Mouse (Mus musculus) ES-Bruce4 (cell line): Measurements from ENCODE around the gene Dcdc2c.

Experiments
- CTCF ChIP-seq: IDR thresholded peaks from one replicate; pipeline ENCODE4 v1.8.1; 2011; ENCODE audit warnings: low read depth, low read length
- POLR2A ChIP-seq: IDR thresholded peaks from one replicate; pipeline ENCODE4 v1.8.1; 2011; ENCODE audit warnings: low read length; ENCODE audit not compliant: insufficient read depth

DNA sequence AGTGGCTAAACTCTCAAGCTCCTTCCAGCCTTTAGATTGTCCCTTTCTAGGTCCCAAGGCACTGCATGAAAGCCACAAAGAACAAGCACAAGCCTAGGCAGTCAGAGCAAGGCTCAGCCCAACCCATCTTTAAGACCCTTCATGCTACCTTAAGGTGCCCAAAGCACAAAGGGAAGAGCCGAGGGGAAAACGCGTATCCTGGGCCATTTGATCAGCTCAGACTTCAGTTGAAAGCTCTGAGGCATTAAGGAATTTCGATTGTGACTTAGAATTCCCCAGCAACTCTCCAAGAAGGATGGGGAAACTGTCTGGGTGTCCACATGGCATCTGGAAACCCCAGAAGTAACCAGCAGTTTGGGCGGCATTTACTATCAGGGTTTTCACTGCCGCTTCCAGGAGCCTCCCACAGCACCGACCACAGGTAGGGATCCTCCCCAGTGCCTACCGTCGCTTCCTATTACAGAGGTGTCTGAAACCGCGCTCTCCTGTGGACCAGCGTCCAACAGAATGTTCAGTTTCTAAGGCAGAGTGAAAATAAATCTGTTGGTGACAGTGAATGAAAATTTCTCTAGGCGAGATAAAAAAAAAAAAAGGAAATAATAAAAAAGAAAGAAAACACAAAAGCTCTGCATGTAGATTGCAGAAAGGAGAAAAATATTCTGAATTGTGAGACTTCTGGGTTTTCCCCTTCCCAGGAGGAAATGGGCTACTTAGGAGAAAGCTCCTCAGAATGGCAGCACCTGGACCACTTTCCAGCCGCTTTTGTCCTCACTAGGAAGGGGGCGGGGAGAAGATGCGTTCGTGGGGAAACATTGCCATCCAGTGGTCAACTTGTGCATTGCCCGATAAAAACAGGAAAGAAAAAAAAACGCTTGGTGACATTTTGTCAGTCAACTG, 120.1 kb downstream of the Dcdc2c start:
- TF ChIP-seq CTCF (peak; percentile 68), POLR2A (no peak)
